Mouse (Mus musculus): ENCODE data around the gene Epb41l5.

Epb41l5 gene

GRCm38 (mm10) chr1:119530941-119531340 is 117.9 kb downstream of the Epb41l5 start:
- no peak for DNase-seq

- DNase-seq = peak; percentile 94
These were observed 122.9 kb downstream of the Epb41l5 start, which contains the start of gene Tmem185b for GRCm38 (mm10) chr1:119525689-119526591. Tmem185b (plus strand) TSS chr1:119526160.

GRCm38 (mm10) chr1:119525004-119525444 is 123.8 kb downstream of the Epb41l5 start:
- no peak for DNase-seq

GRCm38 (mm10) chr1:119523826-119524225 is 125.0 kb downstream of the Epb41l5 start:
- no peak for DNase-seq

- DNase-seq = no peak
These were observed 125.4 kb downstream of the Epb41l5 start for GRCm38 (mm10) chr1:119523369-119523768.

GRCm38 (mm10) chr1:119522726-119523125 is 126.1 kb downstream of the Epb41l5 start:
- DNase-seq = no peak

GRCm38 (mm10) chr1:119521681-119522080 is 127.1 kb downstream of the Epb41l5 start:
- no peak for DNase-seq

GRCm38 (mm10) chr1:119521029-119521428 is 127.8 kb downstream of the Epb41l5 start:
- DNase-seq = no peak

GRCm38 (mm10) chr1:119519286-119519685 is 129.5 kb downstream of the Epb41l5 start:
- DNase-seq = no peak

- DNase-seq = no peak
These were observed 130.0 kb downstream of the Epb41l5 start for GRCm38 (mm10) chr1:119518786-119519185.

- no peak for DNase-seq
These were observed 130.7 kb downstream of the Epb41l5 start for GRCm38 (mm10) chr1:119518060-119518459.

- DNase-seq = no peak
These were observed 137.9 kb downstream of the Epb41l5 start for GRCm38 (mm10) chr1:119510857-119511256.

- DNase-seq = no peak
These were observed 138.4 kb downstream of the Epb41l5 start for GRCm38 (mm10) chr1:119510409-119510808.

- DNase-seq = no peak
These were observed 139.3 kb downstream of the Epb41l5 start for GRCm38 (mm10) chr1:119509474-119509873.

- no peak for DNase-seq
These were observed 140.3 kb downstream of the Epb41l5 start for GRCm38 (mm10) chr1:119508548-119508947.

- DNase-seq = no peak
These were observed 142.8 kb downstream of the Epb41l5 start for GRCm38 (mm10) chr1:119505951-119506350.

- peak; percentile 94 for DNase-seq
These were observed 144.3 kb downstream of the Epb41l5 start, which contains the start of gene Ralb for GRCm38 (mm10) chr1:119504260-119505062. Ralb (minus strand) TSS chr1:119504794.

- no peak for DNase-seq
These were observed 145.0 kb downstream of the Epb41l5 start for GRCm38 (mm10) chr1:119503808-119504207.

- no peak for DNase-seq
These were observed 145.6 kb downstream of the Epb41l5 start for GRCm38 (mm10) chr1:119503181-119503580.

GRCm38 (mm10) chr1:119502729-119503128 is 146.1 kb downstream of the Epb41l5 start:
- no peak for DNase-seq

- no peak for DNase-seq
These were observed 146.9 kb downstream of the Epb41l5 start for GRCm38 (mm10) chr1:119501881-119502280.

- no peak for DNase-seq
These were observed 149.3 kb downstream of the Epb41l5 start for GRCm38 (mm10) chr1:119499456-119499855.

GRCm38 (mm10) chr1:119498536-119499231 is 150.1 kb downstream of the Epb41l5 start:
- no peak for DNase-seq

Measured in thymus, postnatal 25 days (tissue).